Mouse (Mus musculus): ENCODE results near the gene Enpp3. TPM values are rescaled to one million over a fixed set of nuclear protein-coding genes. Genes with fewer than 3 reads are reported as not detected.
"Not testable (repeated sequence)": the region's sequence is repeated elsewhere in the genome, so short reads cannot be mapped to it uniquely, and the experiment has no call there.

Gene Enpp3
- polyA plus RNA-seq, 1 experiment from 2014 or later = 4.1 TPM

DNA sequence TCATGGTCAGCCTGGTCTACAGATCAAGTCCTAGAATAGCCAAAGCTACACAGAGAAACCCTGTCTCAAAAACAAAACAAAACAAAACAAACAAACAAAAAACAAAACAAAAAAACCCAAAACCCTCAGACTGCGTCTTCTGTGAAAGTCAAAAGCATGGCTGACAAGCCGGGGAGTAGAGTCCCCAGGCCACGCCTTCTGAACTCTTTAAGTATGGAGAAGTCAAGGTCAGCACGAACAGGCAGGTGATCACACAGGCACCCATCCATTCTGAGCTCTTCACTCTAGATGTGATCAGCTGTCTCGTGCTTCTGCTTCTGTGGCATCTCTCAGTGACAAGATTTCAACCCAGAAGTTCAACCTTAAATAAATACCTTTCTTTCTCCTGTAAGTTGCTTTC is 35.9 kb downstream of the Enpp3 start:
- 91% methylated on average over 5 of the region's 5 CpGs for WGBS
- ATAC-seq (replicated peaks; ENCODE audit: low FRiP score) (no peak), DNase-seq (ENCODE audit: low spot score) (no peak)
- Histone ChIP-seq H3K4me1 (replicated peaks; ENCODE audit: control insufficient read depth, insufficient read depth, low read length) (no peaks in the 10 kb centered on the region), H3K27me3 (ENCODE audit: control insufficient read depth, insufficient read depth, low read length) (no peaks in the 10 kb centered on the region), H3K9me3 (ENCODE audit: control insufficient read depth, low read length) (no peaks in the 10 kb centered on the region; the same call in 1 of the 2 replicates), H3K4me2 (ENCODE audit: low read depth, low read length, severe bottlenecking) (no peak overlapping the region), H3K4me3 (ENCODE audit: low read depth, low read length) (no peak overlapping the region), H3K9ac (ENCODE audit: low read length) (no peak overlapping the region), H3K27ac (ENCODE audit: low read depth, low read length) (no peak overlapping the region), H3K36me3 (ENCODE audit: control insufficient read depth, insufficient read depth, low read length) (no peaks in the 10 kb centered on the region)

DNA sequence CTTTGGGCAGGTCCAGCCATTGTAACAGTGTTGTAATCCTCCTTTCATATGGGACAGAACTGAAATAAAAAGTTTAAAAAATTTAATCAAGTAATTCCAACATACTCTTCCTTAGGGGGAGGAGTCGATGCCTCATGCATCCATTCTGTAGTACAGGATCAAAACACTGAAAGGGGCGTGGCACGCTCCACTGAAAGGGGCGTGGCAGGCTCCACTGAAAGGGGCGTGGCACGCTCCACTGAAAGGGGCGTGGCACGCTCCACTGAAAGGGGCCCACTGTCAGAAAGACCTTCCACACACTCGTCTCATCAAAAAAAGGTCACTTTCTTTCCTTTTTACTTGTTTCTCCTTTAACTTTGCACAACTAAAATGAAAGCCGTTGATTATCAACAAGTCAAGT is 36.7 kb downstream of the Enpp3 start:
- no peak overlapping the region for H3K27ac ChIP-seq (ENCODE audit: low read depth, low read length)
- DNase-seq (ENCODE audit: low spot score) (no peak), ATAC-seq (replicated peaks; ENCODE audit: low FRiP score) (no peak)
- H3K4me2 ChIP-seq (ENCODE audit: low read depth, low read length, severe bottlenecking) = no peak overlapping the region
- no peaks in the 10 kb centered on the region for H3K27me3 ChIP-seq (ENCODE audit: control insufficient read depth, insufficient read depth, low read length)
- no peak overlapping the region for H3K4me3 ChIP-seq (ENCODE audit: low read depth, low read length)
- H3K9ac ChIP-seq (ENCODE audit: low read length) = no peak overlapping the region
- no peaks in the 10 kb centered on the region; the same call in 1 of the 2 replicates for H3K9me3 ChIP-seq (ENCODE audit: control insufficient read depth, low read length)
- H3K4me1 ChIP-seq (replicated peaks; ENCODE audit: control insufficient read depth, insufficient read depth, low read length) = no peaks in the 10 kb centered on the region
- no peaks in the 10 kb centered on the region for H3K36me3 ChIP-seq (ENCODE audit: control insufficient read depth, insufficient read depth, low read length)
- WGBS = 89% methylated on average over 10 of the region's 10 CpGs

DNA sequence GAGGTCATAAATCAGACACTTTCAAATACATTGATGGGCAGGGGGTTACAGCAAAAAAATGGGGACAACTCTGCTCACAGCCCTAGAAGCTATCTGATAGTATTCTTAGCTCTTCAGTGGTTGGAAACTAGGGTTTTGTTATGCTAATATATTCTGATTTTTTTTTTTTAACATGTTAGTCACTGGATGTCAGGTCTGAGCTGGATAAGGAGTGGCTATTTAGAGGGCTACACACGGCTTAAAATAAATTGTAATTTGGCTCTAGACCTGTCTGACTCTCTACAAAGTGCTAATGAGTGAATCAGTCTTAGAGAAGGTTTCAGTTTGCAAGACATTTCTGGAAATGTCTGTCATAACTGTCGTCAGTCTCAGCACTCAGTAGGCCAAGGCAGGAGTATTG is 37.5 kb downstream of the Enpp3 start:
- 71% methylated on average over 2 of the region's 2 CpGs for WGBS
- H3K9ac ChIP-seq (ENCODE audit: low read length) = no peak overlapping the region

DNA sequence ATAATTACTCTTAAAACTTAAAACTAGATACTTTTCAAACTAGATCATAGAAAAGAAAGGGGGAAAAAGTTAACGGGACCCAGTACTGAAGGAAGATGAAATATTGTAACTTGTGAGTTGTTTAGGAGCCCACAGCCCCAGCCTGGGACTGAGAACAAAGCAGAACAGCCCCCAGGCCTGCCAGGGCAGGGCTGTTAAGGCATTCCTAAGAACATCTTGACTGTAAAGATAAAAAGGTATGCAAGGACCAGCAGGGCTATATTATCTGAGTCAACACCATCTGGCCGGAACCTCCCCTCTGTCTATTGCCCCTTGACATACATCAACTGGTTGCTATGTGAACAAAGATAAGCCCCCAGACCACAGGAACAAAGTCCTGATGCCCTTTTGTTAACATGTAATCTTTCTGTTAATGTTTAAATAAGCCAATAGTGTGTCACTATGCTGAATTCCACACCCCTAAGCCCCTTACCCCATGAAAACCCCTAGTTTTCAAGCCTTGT is 39.8 kb downstream of the Enpp3 start:
- H3K36me3 ChIP-seq (ENCODE audit: control insufficient read depth, insufficient read depth, low read length); H3K9me3 ChIP-seq (ENCODE audit: control insufficient read depth, low read length); DNase-seq (ENCODE audit: low spot score); H3K4me3 ChIP-seq (ENCODE audit: low read depth, low read length); H3K4me2 ChIP-seq (ENCODE audit: low read depth, low read length, severe bottlenecking); H3K27me3 ChIP-seq (ENCODE audit: control insufficient read depth, insufficient read depth, low read length); H3K9ac ChIP-seq (ENCODE audit: low read length); H3K4me1 ChIP-seq (replicated peaks; ENCODE audit: control insufficient read depth, insufficient read depth, low read length); ATAC-seq (replicated peaks; ENCODE audit: low FRiP score); H3K27ac ChIP-seq (ENCODE audit: low read depth, low read length): not testable (repeated sequence)
- WGBS = 97% methylated on average over 2 of the region's 2 CpGs

More for the DNA sequence above, 37.5 kb downstream of the Enpp3 start:
- no peak for ATAC-seq (replicated peaks; ENCODE audit: low FRiP score)
- H3K9me3 ChIP-seq (ENCODE audit: control insufficient read depth, low read length) = no peaks in the 10 kb centered on the region; the same call in 1 of the 2 replicates
- no peaks in the 10 kb centered on the region for H3K27me3 ChIP-seq (ENCODE audit: control insufficient read depth, insufficient read depth, low read length)
- H3K4me1 ChIP-seq (replicated peaks; ENCODE audit: control insufficient read depth, insufficient read depth, low read length) = no peaks in the 10 kb centered on the region
- H3K4me3 ChIP-seq (ENCODE audit: low read depth, low read length) = no peak overlapping the region
- no peaks in the 10 kb centered on the region for H3K36me3 ChIP-seq (ENCODE audit: control insufficient read depth, insufficient read depth, low read length)
- no peak for DNase-seq (ENCODE audit: low spot score)
- H3K27ac ChIP-seq (ENCODE audit: low read depth, low read length) = no peak overlapping the region
- no peak overlapping the region for H3K4me2 ChIP-seq (ENCODE audit: low read depth, low read length, severe bottlenecking)

DNA sequence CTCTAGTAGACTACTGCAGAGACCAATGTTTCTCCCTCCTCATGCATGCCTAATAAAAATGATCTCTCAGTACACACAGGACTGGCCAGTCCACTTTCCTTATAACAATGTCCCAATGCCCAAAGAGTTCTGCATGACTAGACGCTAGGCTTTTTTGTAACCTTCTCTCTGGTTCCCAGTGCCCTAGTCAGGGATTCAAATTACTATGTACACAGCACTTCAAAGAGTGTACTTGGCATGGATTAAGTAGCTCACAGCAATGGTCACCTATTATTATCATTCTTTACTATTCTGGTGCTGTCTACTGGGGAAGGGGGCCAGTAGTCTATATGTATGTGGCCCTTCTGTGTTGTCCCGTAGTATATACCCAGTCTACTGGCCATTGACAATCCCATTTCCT is 40.8 kb downstream of the Enpp3 start:
- no peaks in the 10 kb centered on the region; the same call in 1 of the 2 replicates for H3K9me3 ChIP-seq (ENCODE audit: control insufficient read depth, low read length)
- no peak overlapping the region for H3K27ac ChIP-seq (ENCODE audit: low read depth, low read length)
- no peaks in the 10 kb centered on the region for H3K27me3 ChIP-seq (ENCODE audit: control insufficient read depth, insufficient read depth, low read length)
- DNase-seq (ENCODE audit: low spot score) = no peak
- no peak overlapping the region for H3K9ac ChIP-seq (ENCODE audit: low read length)
- 81% methylated on average over 2 of the region's 2 CpGs for WGBS
- H3K4me2 ChIP-seq (ENCODE audit: low read depth, low read length, severe bottlenecking) = no peak overlapping the region
- ATAC-seq (replicated peaks; ENCODE audit: low FRiP score) = no peak
- no peak overlapping the region for H3K4me3 ChIP-seq (ENCODE audit: low read depth, low read length)
- no peaks in the 10 kb centered on the region for H3K36me3 ChIP-seq (ENCODE audit: control insufficient read depth, insufficient read depth, low read length)
- no peaks in the 10 kb centered on the region for H3K4me1 ChIP-seq (replicated peaks; ENCODE audit: control insufficient read depth, insufficient read depth, low read length)

DNA sequence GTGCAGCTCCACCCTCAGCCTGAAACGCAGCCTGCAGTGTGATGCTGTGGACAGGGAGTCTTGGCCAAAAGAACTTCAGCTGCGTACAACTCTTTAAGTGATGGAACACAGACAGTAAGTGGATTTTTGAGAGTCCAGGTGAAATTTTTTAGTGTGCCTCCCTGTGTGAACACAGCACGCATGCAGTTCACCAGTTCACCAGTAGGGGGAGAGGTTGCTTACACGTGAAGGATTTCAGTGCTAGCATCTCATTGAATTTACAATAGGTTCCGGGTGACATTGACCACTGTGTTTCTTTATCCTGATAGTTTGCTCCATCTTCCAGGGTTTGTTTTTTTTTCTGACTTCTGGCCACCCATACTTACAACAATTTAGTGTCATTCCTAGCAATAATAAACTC is 45.4 kb downstream of the Enpp3 start:
- H3K4me1 ChIP-seq (replicated peaks; ENCODE audit: control insufficient read depth, insufficient read depth, low read length) = no peaks in the 10 kb centered on the region
- no peaks in the 10 kb centered on the region for H3K9me3 ChIP-seq (ENCODE audit: control insufficient read depth, low read length)
- no peaks in the 10 kb centered on the region for H3K27me3 ChIP-seq (ENCODE audit: control insufficient read depth, insufficient read depth, low read length)
- no peak overlapping the region for H3K4me2 ChIP-seq (ENCODE audit: low read depth, low read length, severe bottlenecking)
- H3K9ac ChIP-seq (ENCODE audit: low read length) = no peak overlapping the region
- no peak overlapping the region for H3K4me3 ChIP-seq (ENCODE audit: low read depth, low read length)
- H3K36me3 ChIP-seq (ENCODE audit: control insufficient read depth, insufficient read depth, low read length) = no peaks in the 10 kb centered on the region
- no peak overlapping the region for H3K27ac ChIP-seq (ENCODE audit: low read depth, low read length)
- WGBS = 48% methylated on average over 5 of the region's 5 CpGs
- DNase-seq (ENCODE audit: low spot score) = peak; percentile 76
- ATAC-seq (replicated peaks; ENCODE audit: low FRiP score) = no peak

DNA sequence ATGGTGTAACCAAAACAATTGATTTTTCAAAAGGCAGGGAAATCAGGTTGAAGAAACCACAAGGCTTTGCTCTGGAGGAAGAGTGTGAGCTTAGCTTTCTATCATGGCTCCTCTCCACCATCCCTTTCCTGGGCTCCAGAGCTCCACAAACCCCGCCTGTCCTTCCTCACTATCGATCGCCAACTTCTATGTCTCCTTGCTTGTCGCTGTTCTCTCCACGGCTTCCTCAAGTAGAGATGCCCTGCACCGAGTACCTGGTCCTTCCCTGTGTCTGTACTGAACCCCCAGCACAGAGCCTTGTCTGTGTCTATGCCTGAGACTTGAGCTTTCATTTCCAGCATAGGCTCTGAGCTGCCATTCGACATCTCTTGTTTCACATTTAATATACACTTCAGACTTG is 49.9 kb downstream of the Enpp3 start:
- Histone ChIP-seq H3K9ac (ENCODE audit: low read length) (no peak overlapping the region), H3K4me1 (replicated peaks; ENCODE audit: control insufficient read depth, insufficient read depth, low read length) (no peaks in the 10 kb centered on the region), H3K36me3 (ENCODE audit: control insufficient read depth, insufficient read depth, low read length) (no peaks in the 10 kb centered on the region), H3K27ac (ENCODE audit: low read depth, low read length) (no peak overlapping the region), H3K4me2 (ENCODE audit: low read depth, low read length, severe bottlenecking) (no peak overlapping the region), H3K4me3 (ENCODE audit: low read depth, low read length) (no peak overlapping the region), H3K9me3 (ENCODE audit: control insufficient read depth, low read length) (no peaks in the 10 kb centered on the region), H3K27me3 (ENCODE audit: control insufficient read depth, insufficient read depth, low read length) (no peaks in the 10 kb centered on the region)
- no peak for ATAC-seq (replicated peaks; ENCODE audit: low FRiP score)
- no peak for DNase-seq (ENCODE audit: low spot score)
- 90% methylated on average over 7 of the region's 7 CpGs for WGBS

DNA sequence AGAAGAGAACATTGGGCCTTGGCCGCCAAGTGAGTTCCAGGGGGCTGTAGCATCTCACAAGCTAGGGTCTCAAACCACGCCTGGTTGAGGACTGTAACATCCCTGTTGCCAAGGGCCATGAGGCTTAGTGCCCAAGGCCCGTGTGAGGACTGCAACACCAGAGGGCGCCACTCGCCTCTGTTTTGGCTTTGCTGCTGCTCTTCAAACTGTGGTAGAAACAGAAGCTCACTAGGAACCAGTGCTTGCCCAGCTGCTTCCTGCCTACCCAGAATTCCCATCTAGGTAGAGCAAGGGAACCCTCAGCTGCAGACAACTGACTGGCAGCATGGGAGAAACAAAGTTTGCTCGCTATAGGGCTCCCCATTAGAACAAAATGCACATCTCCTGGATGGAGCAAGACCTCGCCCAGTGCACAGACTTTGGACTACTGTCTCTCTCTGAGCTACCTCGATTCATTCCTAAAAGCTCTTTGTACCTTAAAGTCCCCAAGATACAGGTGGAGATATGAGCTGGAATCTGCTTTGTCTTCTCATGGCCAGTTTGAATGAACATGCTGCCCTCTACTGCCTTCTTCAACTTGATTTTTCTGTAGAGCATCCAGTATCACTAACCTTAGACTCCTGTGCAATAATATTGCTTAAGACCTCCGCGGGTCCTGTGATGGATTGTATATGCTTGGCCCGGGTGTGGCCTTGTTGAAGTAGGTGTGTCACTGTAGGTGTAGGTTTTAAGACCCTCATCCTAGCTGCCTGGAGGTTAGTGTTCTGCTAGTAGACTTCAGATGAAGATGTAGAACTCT is 52.7 kb downstream of the Enpp3 start:
- 71% methylated on average over 11 of the region's 11 CpGs for WGBS
- H3K4me3 ChIP-seq (ENCODE audit: low read depth, low read length) = no peak overlapping the region
- H3K36me3 ChIP-seq (ENCODE audit: control insufficient read depth, insufficient read depth, low read length) = no peaks in the 10 kb centered on the region

DNA sequence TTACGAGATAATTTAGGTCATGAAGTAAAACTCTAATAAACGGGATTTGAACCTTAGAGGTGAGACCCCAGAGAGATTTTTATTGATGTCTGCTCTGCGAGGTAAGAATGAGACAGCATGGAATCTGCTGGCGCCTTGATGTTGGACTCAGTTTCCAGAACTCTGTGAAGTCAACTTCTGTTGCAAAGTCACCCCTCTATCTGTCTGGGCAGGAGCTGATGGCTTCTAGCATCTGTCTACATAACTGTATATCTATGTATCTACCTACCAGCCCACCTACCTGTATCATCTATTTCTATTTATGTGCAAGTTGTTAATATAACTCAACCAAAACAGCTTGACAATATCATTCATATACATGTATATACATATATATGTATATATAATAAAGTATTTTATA is 57.3 kb downstream of the Enpp3 start:
- Histone ChIP-seq H3K9ac (ENCODE audit: low read length) (no peak overlapping the region), H3K27ac (ENCODE audit: low read depth, low read length) (no peak overlapping the region), H3K36me3 (ENCODE audit: control insufficient read depth, insufficient read depth, low read length) (no peaks in the 10 kb centered on the region), H3K27me3 (ENCODE audit: control insufficient read depth, insufficient read depth, low read length) (no peaks in the 10 kb centered on the region), H3K4me1 (replicated peaks; ENCODE audit: control insufficient read depth, insufficient read depth, low read length) (no peaks in the 10 kb centered on the region), H3K4me2 (ENCODE audit: low read depth, low read length, severe bottlenecking) (no peak overlapping the region), H3K4me3 (ENCODE audit: low read depth, low read length) (no peak overlapping the region), H3K9me3 (ENCODE audit: control insufficient read depth, low read length) (no peaks in the 10 kb centered on the region)
- DNase-seq (ENCODE audit: low spot score) (no peak), ATAC-seq (replicated peaks; ENCODE audit: low FRiP score) (no peak)
- WGBS = 87% methylated on average over 4 of the region's 4 CpGs

More for the DNA sequence above, 52.7 kb downstream of the Enpp3 start:
- no peak overlapping the region for H3K9ac ChIP-seq (ENCODE audit: low read length)
- no peak overlapping the region for H3K4me2 ChIP-seq (ENCODE audit: low read depth, low read length, severe bottlenecking)
- DNase-seq (ENCODE audit: low spot score) (peak; percentile 69), ATAC-seq (replicated peaks; ENCODE audit: low FRiP score) (no peak)
- H3K27ac ChIP-seq (ENCODE audit: low read depth, low read length) = no peak overlapping the region
- no peaks in the 10 kb centered on the region for H3K27me3 ChIP-seq (ENCODE audit: control insufficient read depth, insufficient read depth, low read length)
- no peaks in the 10 kb centered on the region for H3K9me3 ChIP-seq (ENCODE audit: control insufficient read depth, low read length)
- no peaks in the 10 kb centered on the region for H3K4me1 ChIP-seq (replicated peaks; ENCODE audit: control insufficient read depth, insufficient read depth, low read length)
